Mouse (Mus musculus): ENCODE measurements around the gene Plekho1.

DNA sequence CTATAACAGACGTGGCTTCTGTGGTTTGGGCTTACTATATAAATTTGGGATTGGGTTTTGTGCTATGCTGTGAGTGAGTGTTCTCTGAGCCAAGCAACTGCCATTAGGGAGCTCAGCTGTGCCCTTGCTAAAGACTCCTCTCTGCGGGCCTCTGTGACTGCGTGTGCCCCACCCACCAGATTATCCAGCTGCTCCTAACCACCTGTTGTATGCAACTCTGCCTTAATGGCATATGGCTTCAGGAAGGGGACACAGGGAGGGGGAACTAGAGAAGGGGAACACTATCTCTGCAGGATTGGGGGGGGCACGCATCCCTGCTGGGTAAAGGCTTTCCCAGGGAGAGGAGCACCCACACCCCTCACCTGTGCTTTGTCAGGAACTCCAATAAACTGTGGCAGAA lies 37.2 kb upstream of the Plekho1 start:
- TF ChIP-seq CTCF (IDR thresholded peaks at IDR 0.05; ENCODE audit: control insufficient read depth, insufficient read depth, insufficient read length), result no peak
- TF ChIP-seq CEBPB (IDR thresholded peaks at IDR 0.05; ENCODE audit: low read depth), result no peak

Data from C2C12 (cell line).